Mouse (Mus musculus) layer of hippocampus, adult 2 months (tissue): ENCODE data around the gene Scarb1. TPM values are rescaled to one million over a fixed set of nuclear protein-coding genes. Genes with fewer than 3 reads are reported as not detected.
A peak's percentile ranks its signal among the peaks of the same experiment; 100 is the strongest.

Experiments used
- DNase-seq, 2 experiments: peaks; one replicate each; pipeline ENCODE4 v3.0.0; 2022; ENCODE audit warnings: low spot score in 2 of 2
- H3K27ac ChIP-seq: fragments of 200-600 bp; 2 replicates; pipeline ENCODE4 v1.8.1; 2022
- H3K4me3 ChIP-seq: fragments of 200-600 bp; 2 replicates; pipeline ENCODE4 v1.8.1; 2022; ENCODE audit warnings: mild to moderate bottlenecking
- CTCF ChIP-seq: fragments of 200-600 bp; conservative IDR thresholded peaks from 2 replicates; pipeline ENCODE4 v1.8.1; 2022; ENCODE audit warnings: antibody characterized with exemption, mild to moderate bottlenecking, moderate library complexity
- total RNA-seq, 2 experiments: library from RNA; stranded (reverse); gene quantifications; 2 replicates each; pipeline ENCODE4 v1.2.3; 2021

The Scarb1 gene
- total RNA-seq, 2 experiments from 2014 or later = 34.5 to 35.1 TPM

GRCm38 (mm10) chr5:125243928-125244327, 97.0 kb downstream of the Scarb1 start:
- DNase-seq = peak; percentile 95 to 98
- peak overlapping the region; percentile 87 for H3K27ac ChIP-seq
- no peak overlapping the region for H3K4me3 ChIP-seq
- TF ChIP-seq CTCF = no peak

- 0 out of 2 replicates have a peak overlapping the region, but pooled peaks have one; percentile 29 for H3K27ac ChIP-seq
- DNase-seq = no peak
- TF ChIP-seq CTCF = no peak
- H3K4me3 ChIP-seq = no peak overlapping the region
Measured at GRCm38 (mm10) chr5:125242111-125242510, 98.8 kb downstream of the Scarb1 start.

- no peak for DNase-seq
- H3K4me3 ChIP-seq = no peak overlapping the region
- TF ChIP-seq CTCF = 0 out of 2 replicates have a peak, but pooled peaks have one; percentile 13
Measured at GRCm38 (mm10) chr5:125241627-125242026, 99.3 kb downstream of the Scarb1 start.

GRCm38 (mm10) chr5:125240124-125240781, 100.6 kb downstream of the Scarb1 start:
- no peak for TF ChIP-seq CTCF
- Histone ChIP-seq H3K4me3 (no peak overlapping the region), H3K27ac (no peak overlapping the region)
- DNase-seq = no peak

More at GRCm38 (mm10) chr5:125241627-125242026, 99.3 kb downstream of the Scarb1 start:
- H3K27ac ChIP-seq = 0 out of 2 replicates have a peak overlapping the region, but pooled peaks have one; percentile 29

- no peak for DNase-seq
- TF ChIP-seq CTCF = no peak
- no peak overlapping the region for H3K27ac ChIP-seq
- H3K4me3 ChIP-seq = no peak overlapping the region
Measured at GRCm38 (mm10) chr5:125235874-125236273, 105.0 kb downstream of the Scarb1 start.

- DNase-seq = no peak
- peak; percentile 63 for TF ChIP-seq CTCF
- Histone ChIP-seq H3K27ac (no peak overlapping the region), H3K4me3 (no peak overlapping the region)
Measured at GRCm38 (mm10) chr5:125235398-125235797, 105.5 kb downstream of the Scarb1 start.

- no peak overlapping the region for H3K27ac ChIP-seq
- TF ChIP-seq CTCF = no peak
- DNase-seq = no peak
- H3K4me3 ChIP-seq = no peak overlapping the region
Measured at GRCm38 (mm10) chr5:125234399-125234798, 106.5 kb downstream of the Scarb1 start.

- H3K27ac ChIP-seq = no peak overlapping the region
- no peak for DNase-seq
- TF ChIP-seq CTCF = no peak
- no peak overlapping the region for H3K4me3 ChIP-seq
Measured at GRCm38 (mm10) chr5:125233478-125233877, 107.4 kb downstream of the Scarb1 start.

GRCm38 (mm10) chr5:125232443-125232979, 108.4 kb downstream of the Scarb1 start:
- TF ChIP-seq CTCF = no peak
- H3K27ac ChIP-seq = no peak overlapping the region
- DNase-seq = no peak
- no peak overlapping the region for H3K4me3 ChIP-seq

- Histone ChIP-seq H3K4me3 (no peak overlapping the region), H3K27ac (no peak overlapping the region)
- DNase-seq = no peak
- no peak for TF ChIP-seq CTCF
Measured at GRCm38 (mm10) chr5:125230463-125230862, 110.4 kb downstream of the Scarb1 start.

- DNase-seq = no peak
- Histone ChIP-seq H3K4me3 (no peak overlapping the region), H3K27ac (no peak overlapping the region)
- no peak for TF ChIP-seq CTCF
Measured at GRCm38 (mm10) chr5:125229097-125229496, 111.8 kb downstream of the Scarb1 start.

GRCm38 (mm10) chr5:125227699-125228098, 113.2 kb downstream of the Scarb1 start:
- Histone ChIP-seq H3K27ac (no peak overlapping the region), H3K4me3 (no peak overlapping the region)
- TF ChIP-seq CTCF = peak; percentile 60
- no peak for DNase-seq

Other genes with a start within 250 kb of the Scarb1 start
- gene Ncor2, start 161.9 kb downstream of the Scarb1 start, total RNA-seq = 100 to 1,000 TPM; 285 to 307 TPM
- not detected for gene Gm10382, start 48.2 kb upstream of the Scarb1 start, total RNA-seq
- 100 to 1,000 TPM; 713 to 818 TPM for gene Ubc, start 49.1 kb upstream of the Scarb1 start, total RNA-seq
- 10 to 100 TPM; 15.2 to 15.6 TPM for gene Dhx37, start 93.0 kb upstream of the Scarb1 start, total RNA-seq
- 100 to 1,000 TPM in 1 of 2 experiments, 10 to 100 TPM in 1; 93.2 to 107 TPM for gene Bri3bp, start 100.5 kb upstream of the Scarb1 start, total RNA-seq
- 10 to 100 TPM; 48.1 to 55.5 TPM for gene Aacs, start 134.7 kb upstream of the Scarb1 start, total RNA-seq
- gene Tmem132b, start 190.7 kb upstream of the Scarb1 start, total RNA-seq = 100 to 1,000 TPM; 117 to 127 TPM